Comparison of ENCODE assay signal across 15 mouse cellular contexts in the genomic region with DNA sequence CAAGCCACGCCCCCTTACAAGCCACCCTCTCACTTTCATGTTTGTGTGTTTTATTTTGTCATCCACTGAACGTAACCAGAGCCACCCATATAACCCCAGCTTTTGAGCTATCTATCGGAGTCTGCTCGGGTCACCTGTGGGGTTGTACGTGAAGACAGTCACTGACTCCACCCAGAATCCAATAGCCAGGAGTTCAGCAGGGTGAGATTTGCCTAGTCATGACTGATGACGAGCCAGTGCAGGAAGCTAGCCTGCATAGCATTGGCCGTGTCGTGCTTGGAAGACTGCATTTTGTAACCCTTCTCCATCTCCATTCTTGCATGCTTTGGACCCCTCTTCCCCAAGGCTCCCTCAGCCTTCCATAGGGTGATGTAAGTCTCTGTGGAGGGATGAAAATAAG.
"Had no signal": no experiment of that assay in that cellular context is flagged by ENCODE, and none has a peak within 500 bp of the region (broad histone marks: within the 10 kb centered on the region; RNA-seq: fewer than 3 reads in every experiment).

No protein-coding gene starts in this region.

- H3K27ac ChIP-seq: liver, embryonic 14.5 days; midbrain, embryonic 12.5 days; neural tube, embryonic 15.5 days had no signal

- ATAC-seq: lung, postnatal 0 days; midbrain, embryonic 16.5 days had no signal

- DNase-seq: kidney, adult 11 months; kidney, adult 9 months; kidney, postnatal 10 days; left cerebral cortex, postnatal 4 days; lung, adult 2 months; lung, postnatal 36 days; retina, postnatal 1 day; right cerebral cortex, postnatal 4 days; spleen, adult 18-20 months; thymus, postnatal 4 days had no signal

- H3K4me2 ChIP-seq: midbrain, embryonic 12.5 days; neural tube, embryonic 15.5 days had no signal

- H3K4me3 ChIP-seq: midbrain, embryonic 12.5 days; neural tube, embryonic 15.5 days had no signal

- H3K9me3 ChIP-seq: midbrain, embryonic 12.5 days; neural tube, embryonic 15.5 days had no signal

- H3K27me3 ChIP-seq: midbrain, embryonic 12.5 days; neural tube, embryonic 15.5 days had no signal

- H3K4me1 ChIP-seq: neural tube, embryonic 15.5 days had no signal

- H3K36me3 ChIP-seq: midbrain, embryonic 12.5 days; neural tube, embryonic 15.5 days had no signal

- H3K9ac ChIP-seq: liver, embryonic 14.5 days; midbrain, embryonic 12.5 days; neural tube, embryonic 15.5 days had no signal
